Mouse (Mus musculus) liver, embryonic 15.5 days (tissue): ENCODE data around the gene Mat1a. TPM values are rescaled to one million over a fixed set of nuclear protein-coding genes. Genes with fewer than 3 reads are reported as not detected.

Experiments
- polyA plus RNA-seq: library from polyadenylated mRNA; unstranded; fragments of >200 nt; fragmentation: Nextera tagmentation; extraction: Ambion mirVana; gene quantifications from 2 replicates; pipeline ENCODE4 v1.2.1, GENCODE M21; 2015

Gene Mat1a
- polyA plus RNA-seq, 1 experiment from 2014 or later, result 55.9 TPM

Other genes with a start within 250 kb of the Mat1a start
- gene Sh2d4b, start 211.8 kb upstream of the Mat1a start, polyA plus RNA-seq, result 0.03 and 0.10 TPM in 2 replicates
- 28.8 and 34.6 TPM in 2 replicates for gene Tspan14, start 138.2 kb upstream of the Mat1a start, polyA plus RNA-seq
- 69.5 and 77.2 TPM in 2 replicates for gene Fam213a, start 91.2 kb upstream of the Mat1a start, polyA plus RNA-seq
- gene Dydc2, start 35.8 kb upstream of the Mat1a start, polyA plus RNA-seq, result not detected in 2 replicates
- not detected in 2 replicates for gene Dydc1, start 32.1 kb upstream of the Mat1a start, polyA plus RNA-seq
- 0.02 and 0.14 TPM in 2 replicates for gene Sftpa1, start 26.7 kb downstream of the Mat1a start, polyA plus RNA-seq
- 32.3 and 33.2 TPM in 2 replicates for gene Mbl1, start 46.4 kb downstream of the Mat1a start, polyA plus RNA-seq
- gene Sftpd, start 80.1 kb downstream of the Mat1a start, polyA plus RNA-seq, result 0.20 and 0.41 TPM in 2 replicates
- gene Gm2832, start 173.8 kb downstream of the Mat1a start, polyA plus RNA-seq, result not detected in 2 replicates
- gene Gm5798, start 243.6 kb downstream of the Mat1a start, polyA plus RNA-seq, result not detected in 2 replicates